Mouse (Mus musculus): ENCODE results near the gene Rilp.

The Rilp gene

DNA sequence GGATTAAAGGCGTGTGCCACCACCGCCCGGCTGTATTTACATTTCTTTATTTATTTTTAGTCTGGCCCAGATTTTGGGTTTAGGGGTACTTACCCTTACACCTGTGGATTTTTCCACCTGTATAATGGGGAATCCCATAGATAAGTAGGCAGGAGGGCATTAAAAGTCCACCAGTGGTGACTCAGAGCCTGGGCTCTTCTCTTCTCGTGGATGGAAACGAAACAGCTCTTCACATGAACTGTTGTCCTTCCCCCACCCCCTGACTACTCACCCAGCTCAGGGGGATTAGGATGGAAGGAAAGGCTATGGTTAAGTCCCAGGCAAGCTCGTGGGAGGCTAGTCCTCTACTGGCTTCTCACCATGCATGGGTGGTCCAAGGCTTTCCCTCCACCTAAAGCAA is 45.5 kb upstream of the Rilp start:
- peaks cover 27% of the 10 kb centered on the region for H3K36me3 ChIP-seq (ENCODE audit: insufficient read depth, low read length)
- H3K4me1 ChIP-seq (replicated peaks; ENCODE audit: low read depth, low read length), result peaks cover 60% of the 10 kb centered on the region
- peaks cover 13% of the 10 kb centered on the region for H3K27me3 ChIP-seq (ENCODE audit: insufficient read depth, low read length)
- TF ChIP-seq CTCF (conservative IDR thresholded peaks at IDR 0.05; ENCODE audit: low read length) (no peak), POU5F1 (IDR thresholded peaks at IDR 0.05; ENCODE audit: borderline replicate concordance, low read length) (no peak), NANOG (IDR thresholded peaks at IDR 0.05; ENCODE audit: borderline replicate concordance, low read length) (no peak)
- no peaks in the 10 kb centered on the region for H3K9me3 ChIP-seq (ENCODE audit: low read length)
- no peak overlapping the region for H3K4me3 ChIP-seq (replicated peaks; ENCODE audit: low read length)

DNA sequence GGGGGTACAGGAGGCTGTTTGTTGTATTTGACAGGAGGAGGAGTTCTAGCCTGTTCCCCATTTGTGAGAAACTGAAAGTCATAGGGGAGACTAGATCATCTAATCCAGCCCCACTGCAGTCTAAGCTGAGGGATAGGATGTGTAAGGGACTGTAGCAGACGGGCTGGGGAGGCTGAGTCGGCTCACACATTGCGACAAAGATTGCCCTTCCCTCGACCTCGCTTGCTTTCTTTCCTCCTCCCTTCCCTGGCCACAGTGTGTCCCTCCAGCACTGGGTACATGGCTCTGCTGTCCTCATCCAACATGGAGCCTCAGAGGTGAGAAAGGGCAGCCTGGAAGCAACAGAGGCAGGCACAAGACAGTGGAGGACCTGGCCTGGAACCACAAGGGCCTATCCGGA is 44.8 kb upstream of the Rilp start:
- no peak for TF ChIP-seq NANOG (IDR thresholded peaks at IDR 0.05; ENCODE audit: borderline replicate concordance, low read length)
- TF ChIP-seq CTCF (conservative IDR thresholded peaks at IDR 0.05; ENCODE audit: low read length), result no peak
- no peak for TF ChIP-seq POU5F1 (IDR thresholded peaks at IDR 0.05; ENCODE audit: borderline replicate concordance, low read length)
- Histone ChIP-seq H3K36me3 (ENCODE audit: insufficient read depth, low read length) (peaks cover 27% of the 10 kb centered on the region), H3K4me3 (replicated peaks; ENCODE audit: low read length) (no peak overlapping the region), H3K4me1 (replicated peaks; ENCODE audit: low read depth, low read length) (peaks cover 53% of the 10 kb centered on the region), H3K27me3 (ENCODE audit: insufficient read depth, low read length) (peaks cover 17% of the 10 kb centered on the region), H3K9me3 (ENCODE audit: low read length) (no peaks in the 10 kb centered on the region)

DNA sequence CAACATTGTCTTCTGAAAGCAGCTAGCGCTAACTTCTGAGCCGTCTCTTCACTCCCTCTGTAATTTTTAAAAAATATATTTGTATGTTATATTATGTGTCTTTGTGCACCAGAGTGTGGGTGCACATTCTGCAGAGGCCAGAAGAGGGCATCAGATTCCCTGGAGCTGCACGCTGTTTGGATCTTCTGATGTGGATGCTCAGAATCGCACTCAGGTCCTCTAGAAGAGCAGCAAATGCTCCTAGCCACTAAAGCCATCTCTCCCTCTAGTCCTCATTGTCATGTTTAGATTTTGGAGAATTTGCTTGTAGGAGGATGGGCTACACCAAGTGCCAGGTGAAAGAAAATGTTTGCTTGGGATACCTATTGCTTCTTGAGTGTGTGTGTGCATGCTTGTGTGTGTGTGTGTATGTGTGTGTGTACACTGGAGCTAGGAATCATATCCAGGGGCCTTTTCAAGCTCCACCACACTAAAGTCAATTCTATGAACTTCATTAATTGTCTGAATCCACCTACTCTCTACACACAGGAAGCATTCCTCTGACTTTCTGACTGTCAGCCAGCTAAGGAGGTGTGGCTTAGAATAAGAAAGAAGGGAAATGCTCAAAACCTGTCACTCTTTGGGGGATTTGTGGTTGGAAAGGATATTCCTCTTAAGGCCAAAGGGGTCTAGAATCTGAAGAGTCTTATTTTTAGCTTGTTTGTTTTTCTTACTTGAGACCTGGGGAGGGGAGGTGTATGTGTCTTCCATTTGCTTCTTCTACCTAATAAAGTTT is 43.0 kb upstream of the Rilp start:
- Histone ChIP-seq H3K4me1 (replicated peaks; ENCODE audit: low read depth, low read length) (peaks cover 50% of the 10 kb centered on the region), H3K4me3 (replicated peaks; ENCODE audit: low read length) (no peak overlapping the region), H3K36me3 (ENCODE audit: insufficient read depth, low read length) (peaks cover 27% of the 10 kb centered on the region), H3K9me3 (ENCODE audit: low read length) (no peaks in the 10 kb centered on the region), H3K27me3 (ENCODE audit: insufficient read depth, low read length) (peaks cover 17% of the 10 kb centered on the region)
- no peak for TF ChIP-seq POU5F1 (IDR thresholded peaks at IDR 0.05; ENCODE audit: borderline replicate concordance, low read length)
- TF ChIP-seq NANOG (IDR thresholded peaks at IDR 0.05; ENCODE audit: borderline replicate concordance, low read length), result no peak
- peak; percentile 24; the same call in 1 of the 2 replicates for TF ChIP-seq CTCF (conservative IDR thresholded peaks at IDR 0.05; ENCODE audit: low read length)

DNA sequence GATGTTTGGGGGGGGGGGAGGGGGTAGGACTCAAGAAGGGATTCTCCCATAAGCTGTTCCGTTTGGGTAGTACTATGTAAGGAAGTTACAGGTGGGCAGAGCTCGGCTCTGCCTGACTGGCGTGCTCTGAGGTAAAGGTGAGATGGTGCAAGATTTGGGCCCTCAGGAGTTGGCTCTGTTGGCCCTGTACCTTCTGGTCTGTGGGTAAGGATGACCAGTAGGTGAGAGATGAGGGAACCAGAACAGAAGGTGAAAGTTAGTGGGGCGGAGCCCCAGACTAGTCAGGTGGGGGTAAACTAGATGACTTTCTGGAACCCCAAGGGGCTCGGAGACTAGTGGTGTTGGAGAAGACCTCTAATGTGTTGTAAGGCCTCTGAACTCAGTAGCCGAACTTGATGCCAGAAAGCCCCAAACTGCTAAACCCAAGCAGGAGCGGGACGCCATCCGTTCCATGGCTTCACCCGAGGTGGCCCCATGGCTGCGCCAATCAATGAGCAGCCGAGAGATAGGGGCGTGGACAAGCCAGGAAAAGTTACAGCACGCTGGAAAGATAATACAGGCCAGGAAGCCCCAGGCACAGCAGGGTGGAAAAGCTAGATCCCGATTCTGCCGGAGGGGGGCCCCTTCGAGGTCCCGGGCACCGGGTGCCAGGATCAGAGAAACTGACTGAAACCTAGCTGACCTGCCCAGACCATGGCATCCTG is 42.2 kb upstream of the Rilp start:
- peaks cover 27% of the 10 kb centered on the region for H3K36me3 ChIP-seq (ENCODE audit: insufficient read depth, low read length)
- H3K4me3 ChIP-seq (replicated peaks; ENCODE audit: low read length), result peak overlapping the region; percentile 79
- no peaks in the 10 kb centered on the region for H3K9me3 ChIP-seq (ENCODE audit: low read length)
- peaks cover 47% of the 10 kb centered on the region for H3K4me1 ChIP-seq (replicated peaks; ENCODE audit: low read depth, low read length)
- peaks cover 17% of the 10 kb centered on the region for H3K27me3 ChIP-seq (ENCODE audit: insufficient read depth, low read length)
- TF ChIP-seq CTCF (conservative IDR thresholded peaks at IDR 0.05; ENCODE audit: low read length) (no peak), POU5F1 (IDR thresholded peaks at IDR 0.05; ENCODE audit: borderline replicate concordance, low read length) (no peak), NANOG (IDR thresholded peaks at IDR 0.05; ENCODE audit: borderline replicate concordance, low read length) (no peak)

DNA sequence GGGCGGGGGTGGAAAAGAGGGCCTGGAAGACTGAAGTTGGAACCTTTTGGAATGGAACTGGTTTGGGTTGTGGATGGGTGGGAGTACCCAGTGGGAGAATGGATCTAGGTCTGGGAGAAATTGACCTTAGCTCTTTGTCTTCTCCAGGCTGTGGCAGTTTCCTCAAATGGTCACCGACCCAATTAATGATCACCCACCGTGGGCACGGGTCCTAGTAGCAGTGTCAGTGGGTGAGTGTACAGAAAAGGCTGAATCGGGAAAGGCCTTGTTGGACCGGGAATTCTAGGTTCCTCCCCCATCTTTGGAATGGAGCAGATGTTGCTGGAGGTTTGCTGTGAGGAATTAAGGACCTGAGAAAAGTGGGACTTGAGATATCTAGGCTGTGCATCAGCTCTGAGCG is 41.5 kb upstream of the Rilp start:
- Histone ChIP-seq H3K36me3 (ENCODE audit: insufficient read depth, low read length) (peaks cover 27% of the 10 kb centered on the region), H3K4me3 (replicated peaks; ENCODE audit: low read length) (peak overlapping the region; percentile 79)
- TF ChIP-seq CTCF (conservative IDR thresholded peaks at IDR 0.05; ENCODE audit: low read length) (no peak), NANOG (IDR thresholded peaks at IDR 0.05; ENCODE audit: borderline replicate concordance, low read length) (no peak), POU5F1 (IDR thresholded peaks at IDR 0.05; ENCODE audit: borderline replicate concordance, low read length) (no peak)

DNA sequence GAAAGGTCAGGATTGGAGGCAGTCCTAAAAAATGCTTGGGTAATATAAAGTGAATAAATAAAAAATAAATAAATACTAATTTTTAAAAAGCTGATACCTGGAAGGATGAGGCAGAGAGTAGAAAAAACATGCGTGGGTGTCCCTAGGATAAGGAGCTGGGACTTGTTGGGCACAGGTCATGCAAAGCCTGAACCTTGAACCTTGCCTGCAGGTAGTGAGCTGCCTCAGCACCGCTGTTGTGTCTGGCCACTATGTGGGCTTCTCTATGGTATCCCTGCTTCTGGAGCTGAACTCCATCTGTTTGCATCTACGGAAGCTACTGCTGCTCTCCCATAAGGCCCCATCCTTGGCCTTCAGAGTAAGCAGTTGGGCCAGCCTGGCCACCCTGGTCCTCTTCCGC is 40.6 kb upstream of the Rilp start:
- no peak overlapping the region for H3K4me3 ChIP-seq (replicated peaks; ENCODE audit: low read length)
- H3K27me3 ChIP-seq (ENCODE audit: insufficient read depth, low read length), result peaks cover 20% of the 10 kb centered on the region
- peaks cover 43% of the 10 kb centered on the region for H3K4me1 ChIP-seq (replicated peaks; ENCODE audit: low read depth, low read length)
- no peaks in the 10 kb centered on the region for H3K9me3 ChIP-seq (ENCODE audit: low read length)
- no peak for TF ChIP-seq NANOG (IDR thresholded peaks at IDR 0.05; ENCODE audit: borderline replicate concordance, low read length)
- TF ChIP-seq CTCF (conservative IDR thresholded peaks at IDR 0.05; ENCODE audit: low read length), result no peak
- no peak for TF ChIP-seq POU5F1 (IDR thresholded peaks at IDR 0.05; ENCODE audit: borderline replicate concordance, low read length)
- H3K36me3 ChIP-seq (ENCODE audit: insufficient read depth, low read length), result peaks cover 19% of the 10 kb centered on the region

More for the DNA sequence above, 41.5 kb upstream of the Rilp start:
- H3K4me1 ChIP-seq (replicated peaks; ENCODE audit: low read depth, low read length), result peaks cover 46% of the 10 kb centered on the region
- no peaks in the 10 kb centered on the region for H3K9me3 ChIP-seq (ENCODE audit: low read length)
- peaks cover 20% of the 10 kb centered on the region for H3K27me3 ChIP-seq (ENCODE audit: insufficient read depth, low read length)

DNA sequence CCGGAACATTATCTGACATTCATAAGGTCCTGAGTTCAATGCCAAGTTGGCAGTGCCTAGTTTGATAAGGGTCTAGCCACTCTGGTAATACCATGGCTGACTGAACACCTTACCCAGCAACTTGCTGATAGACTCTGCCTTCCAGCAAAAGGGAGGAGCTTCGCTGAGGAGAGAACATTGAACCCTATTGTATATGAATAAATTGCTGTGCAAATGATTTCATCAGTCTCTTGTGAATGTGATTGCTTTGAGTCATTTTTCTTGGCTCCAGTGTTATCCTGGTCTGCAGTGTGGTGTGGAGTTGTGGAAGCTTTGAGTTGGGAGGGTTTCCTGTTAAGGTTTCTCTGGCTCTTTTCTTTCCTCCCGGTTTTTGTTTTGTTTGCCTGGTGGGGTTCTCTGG is 39.2 kb upstream of the Rilp start:
- H3K27me3 ChIP-seq (ENCODE audit: insufficient read depth, low read length), result peaks cover 20% of the 10 kb centered on the region
- no peak for TF ChIP-seq NANOG (IDR thresholded peaks at IDR 0.05; ENCODE audit: borderline replicate concordance, low read length)
- no peak for TF ChIP-seq POU5F1 (IDR thresholded peaks at IDR 0.05; ENCODE audit: borderline replicate concordance, low read length)
- TF ChIP-seq CTCF (conservative IDR thresholded peaks at IDR 0.05; ENCODE audit: low read length), result no peak
- H3K36me3 ChIP-seq (ENCODE audit: insufficient read depth, low read length), result peaks cover 4% of the 10 kb centered on the region
- no peaks in the 10 kb centered on the region; the same call in 1 of the 2 replicates for H3K9me3 ChIP-seq (ENCODE audit: low read length)
- H3K4me3 ChIP-seq (replicated peaks; ENCODE audit: low read length), result no peak overlapping the region
- H3K4me1 ChIP-seq (replicated peaks; ENCODE audit: low read depth, low read length), result peaks cover 33% of the 10 kb centered on the region

DNA sequence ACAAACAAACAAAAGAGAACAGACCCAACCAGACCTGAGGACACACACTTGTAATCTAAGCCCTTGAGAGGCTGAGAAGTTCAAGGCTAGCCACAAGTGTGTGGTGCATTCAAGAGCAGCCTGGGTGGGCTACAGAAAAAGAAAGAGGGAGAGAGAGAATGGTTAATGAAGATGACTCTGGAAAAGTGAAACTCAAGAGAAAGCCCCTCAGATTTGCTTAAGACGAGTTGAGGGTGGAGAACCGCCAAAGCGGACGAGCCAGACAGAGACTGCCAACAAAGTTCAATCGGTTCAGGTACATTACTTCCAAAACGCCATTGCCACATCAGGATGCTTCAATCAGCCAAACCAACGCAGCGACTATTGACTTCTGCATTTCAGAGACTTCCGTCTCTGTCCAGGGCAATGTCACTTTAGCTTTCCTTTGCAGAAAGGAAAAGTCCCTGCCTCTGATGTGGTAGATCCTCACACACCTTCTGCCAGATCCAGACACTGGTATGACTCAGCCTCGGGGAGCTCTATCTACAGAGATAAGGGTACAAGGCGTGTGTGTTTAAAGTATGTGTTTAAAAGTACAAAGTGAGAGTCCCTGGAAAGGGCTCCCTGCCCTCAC is 37.3 kb upstream of the Rilp start:
- Histone ChIP-seq H3K4me3 (replicated peaks; ENCODE audit: low read length) (no peak overlapping the region), H3K27me3 (ENCODE audit: insufficient read depth, low read length) (peaks cover 29% of the 10 kb centered on the region), H3K9me3 (ENCODE audit: low read length) (no peaks in the 10 kb centered on the region; the same call in 1 of the 2 replicates), H3K36me3 (ENCODE audit: insufficient read depth, low read length) (no peaks in the 10 kb centered on the region), H3K4me1 (replicated peaks; ENCODE audit: low read depth, low read length) (peaks cover 27% of the 10 kb centered on the region)
- TF ChIP-seq CTCF (conservative IDR thresholded peaks at IDR 0.05; ENCODE audit: low read length), result no peak
- no peak for TF ChIP-seq POU5F1 (IDR thresholded peaks at IDR 0.05; ENCODE audit: borderline replicate concordance, low read length)
- TF ChIP-seq NANOG (IDR thresholded peaks at IDR 0.05; ENCODE audit: borderline replicate concordance, low read length), result no peak

Measured in E14TG2a.4 (cell line).